Mouse (Mus musculus): ENCODE measurements around the gene Lgals3bp. TPM values are rescaled to one million over a fixed set of nuclear protein-coding genes. Genes with fewer than 3 reads are reported as not detected.

The Lgals3bp gene
- polyA plus RNA-seq, 2 experiments = 30.1 to 36.6 TPM

DNA sequence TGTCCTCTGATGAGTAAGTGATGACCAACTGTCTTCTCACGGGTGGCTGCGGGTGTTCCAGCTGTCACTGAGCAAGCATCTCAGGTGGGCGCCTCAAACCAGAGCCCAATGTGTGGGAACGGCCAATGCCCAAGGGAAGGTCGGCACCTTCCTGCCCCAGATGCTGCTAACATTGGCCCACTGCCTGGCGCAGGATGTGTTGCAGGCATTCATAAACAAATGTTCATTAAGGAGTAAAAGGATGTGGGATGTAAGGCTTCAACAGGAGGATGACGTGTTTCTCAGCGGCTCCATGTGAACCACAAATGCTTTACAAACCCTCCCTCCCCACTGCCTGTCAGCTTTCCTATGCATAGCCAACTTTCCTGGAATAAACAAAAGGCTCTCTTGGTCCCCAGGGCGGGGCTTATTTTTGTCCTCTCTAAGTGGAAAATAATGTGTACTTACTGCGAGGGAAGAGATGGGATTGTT lies 31.5 kb upstream of the Lgals3bp start:
- no peak for DNase-seq (ENCODE audit: low read depth in 3 of 3, low spot score in 3 of 3)
- no peaks in the 10 kb centered on the region for H3K36me3 ChIP-seq (replicated peaks; ENCODE audit: control insufficient read depth, insufficient read depth, low read depth)
- no peak for ATAC-seq (ENCODE audit: insufficient read depth)
- H3K4me1 ChIP-seq (replicated peaks; ENCODE audit: control insufficient read depth in 2 of 2, insufficient read depth in 2 of 2, low read length in 1 of 2) = no peaks in the 10 kb centered on the region; a peak in 2 of 4 replicates
- H3K4me2 ChIP-seq (ENCODE audit: low read depth) = no peak overlapping the region
- 56% methylated on average over 10 of the region's 10 CpGs for WGBS (ENCODE audit: insufficient replicate concordance)
- no peak overlapping the region for H3K4me3 ChIP-seq (ENCODE audit: insufficient read depth in 1 of 2, low read depth in 2 of 2, low read length in 2 of 2)
- H3K27me3 ChIP-seq (ENCODE audit: control insufficient read depth, insufficient read depth, low read length) = no peaks in the 10 kb centered on the region
- no peak overlapping the region for H3K9ac ChIP-seq (replicated peaks)
- no peaks in the 10 kb centered on the region for H3K9me3 ChIP-seq (ENCODE audit: control insufficient read depth, low read length)
- no peak for TF ChIP-seq EP300 (IDR thresholded peaks at IDR 0.05; ENCODE audit: low read depth)
- TF ChIP-seq CTCF (IDR thresholded peaks at IDR 0.05; ENCODE audit: low read depth) = no peak
- H3K27ac ChIP-seq = no peak overlapping the region

DNA sequence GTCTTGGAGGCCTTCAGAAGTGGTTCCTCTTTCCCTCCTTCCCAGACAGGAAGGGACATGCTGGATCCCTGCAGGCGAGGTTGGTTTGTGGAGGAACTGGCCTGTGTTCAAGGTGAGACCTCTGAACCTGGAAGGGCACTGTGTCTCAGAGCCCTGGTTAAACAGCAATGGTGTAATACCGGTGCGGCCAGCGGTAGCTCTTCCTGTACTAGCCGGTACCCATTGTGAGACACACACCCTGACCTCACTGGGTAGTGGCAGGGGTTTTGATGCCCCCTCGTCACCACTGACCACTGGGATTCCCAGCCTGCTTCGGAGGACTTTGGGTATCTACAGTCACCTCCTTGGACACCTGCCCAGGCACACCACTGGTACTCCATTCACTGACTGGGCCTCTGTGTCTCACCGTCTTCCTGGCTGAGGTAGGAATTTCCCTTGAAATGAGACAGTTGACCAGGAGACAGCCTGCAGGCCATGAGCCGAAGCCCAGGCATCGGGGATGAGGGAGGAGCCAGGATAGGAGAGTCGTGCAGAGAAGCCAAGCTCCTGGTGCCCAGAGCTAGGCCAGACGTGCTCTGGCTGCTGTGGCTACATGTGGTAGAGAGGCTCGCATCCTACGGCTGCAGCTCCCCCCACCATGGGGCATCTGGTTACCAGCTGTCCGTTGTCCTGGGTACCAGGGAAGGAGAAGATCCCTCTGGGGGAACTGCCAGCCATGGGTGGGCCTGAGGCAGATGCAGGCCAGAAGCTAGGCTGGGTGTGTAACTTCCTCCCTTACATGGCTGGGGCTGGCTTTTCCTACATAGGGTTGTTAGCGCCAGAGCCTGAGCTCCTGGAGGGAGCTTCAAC lies 29.4 kb upstream of the Lgals3bp start:
- Histone ChIP-seq H3K36me3 (replicated peaks; ENCODE audit: control insufficient read depth, insufficient read depth, low read depth) (no peaks in the 10 kb centered on the region), H3K9me3 (ENCODE audit: control insufficient read depth, low read length) (no peaks in the 10 kb centered on the region), H3K27ac (no peak overlapping the region), H3K9ac (replicated peaks) (no peak overlapping the region), H3K27me3 (ENCODE audit: control insufficient read depth, insufficient read depth, low read length) (no peaks in the 10 kb centered on the region), H3K4me2 (ENCODE audit: low read depth) (no peak overlapping the region), H3K4me1 (replicated peaks; ENCODE audit: control insufficient read depth in 2 of 2, insufficient read depth in 2 of 2, low read length in 1 of 2) (peaks cover 0 to 4% of the 10 kb centered on the region in 2 experiments; a peak in 2 of 4 replicates), H3K4me3 (ENCODE audit: insufficient read depth in 1 of 2, low read depth in 2 of 2, low read length in 2 of 2) (no peak overlapping the region)
- ATAC-seq (ENCODE audit: insufficient read depth) (no peak), DNase-seq (ENCODE audit: low read depth in 3 of 3, low spot score in 3 of 3) (no peak)
- WGBS (ENCODE audit: insufficient replicate concordance) = 57% methylated on average over 16 of the region's 16 CpGs
- no peak for TF ChIP-seq CTCF (IDR thresholded peaks at IDR 0.05; ENCODE audit: low read depth)
- TF ChIP-seq EP300 (IDR thresholded peaks at IDR 0.05; ENCODE audit: low read depth) = no peak

GRCm38 (mm10) chr11:118430291-118430885 lies 28.5 kb upstream of the Lgals3bp start:
- H3K27ac ChIP-seq = no peak overlapping the region

DNA sequence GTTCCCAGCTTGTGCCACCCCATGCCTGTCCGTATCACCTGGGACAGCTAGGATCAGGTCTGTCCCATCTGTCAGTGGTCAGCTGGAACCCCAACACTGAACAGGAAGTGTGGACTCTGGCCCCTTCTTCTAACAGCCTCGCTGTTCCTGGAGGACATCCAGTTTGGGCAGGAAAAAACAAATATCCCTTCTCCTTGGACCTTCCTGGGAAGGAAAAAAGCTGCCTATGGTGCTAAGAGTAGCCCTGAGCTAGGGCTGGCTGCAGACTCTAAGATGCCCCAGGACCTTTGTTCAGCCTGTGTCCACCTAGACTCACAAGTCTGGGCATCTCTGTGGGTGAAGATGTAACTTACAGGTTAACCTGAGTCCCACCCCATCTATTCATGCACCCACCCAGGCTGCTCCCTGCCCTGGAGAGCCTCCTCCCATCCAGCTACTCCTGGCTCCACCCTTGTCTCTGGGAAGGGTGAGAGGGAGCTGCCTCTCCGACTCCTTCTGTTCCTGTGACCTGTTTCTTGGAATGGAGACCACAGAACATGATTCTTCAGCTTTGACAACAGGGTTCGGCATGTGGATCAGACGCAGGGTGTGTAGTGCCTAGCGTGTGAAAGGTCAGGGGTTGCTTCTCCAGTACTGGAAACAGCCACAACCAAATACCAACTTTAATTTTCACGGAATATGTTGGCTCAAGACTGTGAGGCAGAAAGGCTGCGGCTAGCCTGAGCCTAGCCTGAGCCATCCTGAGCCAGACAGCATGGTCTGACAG lies 27.2 kb upstream of the Lgals3bp start:
- Histone ChIP-seq H3K9me3 (ENCODE audit: control insufficient read depth, low read length) (no peaks in the 10 kb centered on the region), H3K27ac (no peak overlapping the region), H3K4me2 (ENCODE audit: low read depth) (no peak overlapping the region), H3K4me3 (ENCODE audit: insufficient read depth in 1 of 2, low read depth in 2 of 2, low read length in 2 of 2) (peak overlapping the region in 1 of 2 experiments; percentile 34; a peak in 1 of 4 replicates), H3K9ac (replicated peaks) (no peak overlapping the region), H3K4me1 (replicated peaks; ENCODE audit: control insufficient read depth in 2 of 2, insufficient read depth in 2 of 2, low read length in 1 of 2) (peaks cover 0 to 4% of the 10 kb centered on the region in 2 experiments; a peak in 2 of 4 replicates), H3K27me3 (ENCODE audit: control insufficient read depth, insufficient read depth, low read length) (no peaks in the 10 kb centered on the region), H3K36me3 (replicated peaks; ENCODE audit: control insufficient read depth, insufficient read depth, low read depth) (no peaks in the 10 kb centered on the region)
- TF ChIP-seq CTCF (IDR thresholded peaks at IDR 0.05; ENCODE audit: low read depth) = no peak
- no peak for TF ChIP-seq EP300 (IDR thresholded peaks at IDR 0.05; ENCODE audit: low read depth)
- 49% methylated on average over 8 of the region's 8 CpGs for WGBS (ENCODE audit: insufficient replicate concordance)
- no peak for ATAC-seq (ENCODE audit: insufficient read depth)
- no peak for DNase-seq (ENCODE audit: low read depth in 3 of 3, low spot score in 3 of 3)

More at GRCm38 (mm10) chr11:118430291-118430885, 28.5 kb upstream of the Lgals3bp start:
- no peak overlapping the region for H3K4me2 ChIP-seq (ENCODE audit: low read depth)
- no peak for DNase-seq (ENCODE audit: low read depth in 3 of 3, low spot score in 3 of 3)
- H3K9ac ChIP-seq (replicated peaks) = no peak overlapping the region
- no peak for ATAC-seq (ENCODE audit: insufficient read depth)
- H3K4me1 ChIP-seq (replicated peaks; ENCODE audit: control insufficient read depth in 2 of 2, insufficient read depth in 2 of 2, low read length in 1 of 2) = peaks cover 0 to 4% of the 10 kb centered on the region in 2 experiments; a peak in 2 of 4 replicates
- H3K36me3 ChIP-seq (replicated peaks; ENCODE audit: control insufficient read depth, insufficient read depth, low read depth) = no peaks in the 10 kb centered on the region
- 41% methylated on average over 4 of the region's 4 CpGs for WGBS (ENCODE audit: insufficient replicate concordance)
- H3K4me3 ChIP-seq (ENCODE audit: insufficient read depth in 1 of 2, low read depth in 2 of 2, low read length in 2 of 2) = no peak overlapping the region
- TF ChIP-seq CTCF (IDR thresholded peaks at IDR 0.05; ENCODE audit: low read depth) = no peak
- TF ChIP-seq EP300 (IDR thresholded peaks at IDR 0.05; ENCODE audit: low read depth) = no peak
- H3K27me3 ChIP-seq (ENCODE audit: control insufficient read depth, insufficient read depth, low read length) = no peaks in the 10 kb centered on the region
- no peaks in the 10 kb centered on the region for H3K9me3 ChIP-seq (ENCODE audit: control insufficient read depth, low read length)

All from liver, embryonic 14.5 days (tissue).